Mouse (Mus musculus) CH12.LX (cell line): ENCODE measurements around the gene Tmem53. TPM values are rescaled to one million over a fixed set of nuclear protein-coding genes. Genes with fewer than 3 reads are reported as not detected.
A peak's percentile ranks its signal among the peaks of the same experiment; 100 is the strongest.

Experiments
- DNase-seq: peaks from one replicate; pipeline ENCODE4 v3.0.0-alpha.2; 2013; ENCODE audit errors: extremely low read depth
- H3K27ac ChIP-seq: 2 replicates; pipeline ENCODE4 v1.5.1; 2012; ENCODE audit warnings: low read depth, mild to moderate bottlenecking, control low read depth, moderate library complexity; ENCODE audit not compliant: insufficient read depth
- H3K27me3 ChIP-seq: replicated peaks from 2 replicates; pipeline ENCODE3; 2012; ENCODE audit warnings: inconsistent platforms
- H3K36me3 ChIP-seq, 2 experiments: replicated peaks in 1 of 2; 2 replicates each; pipeline versions ENCODE3 to v1.6.1; 2012; ENCODE audit warnings: inconsistent platforms in 1 of 2, low read length in 1 of 2, mild to moderate bottlenecking in 1 of 2, mixed read lengths in 1 of 2, moderate library complexity in 1 of 2; ENCODE audit not compliant: control insufficient read depth in 1 of 2, insufficient read depth in 1 of 2
- H3K4me1 ChIP-seq, 2 experiments: 2 replicates each; pipeline ENCODE4 v1.6.1; 2012; ENCODE audit warnings: inconsistent platforms in 1 of 2, moderate library complexity in 1 of 2; ENCODE audit not compliant: insufficient read depth in 2 of 2, control insufficient read depth in 1 of 2
- H3K4me2 ChIP-seq: 2 replicates; pipeline ENCODE4 v1.6.1; 2012; ENCODE audit warnings: low read depth, mild to moderate bottlenecking, control low read depth; ENCODE audit not compliant: poor library complexity, insufficient read depth, severe bottlenecking
- H3K4me3 ChIP-seq, 3 experiments: fragments of 150-350 bp in 1 of 3; sonication (generic) in 1 of 3; replicated peaks in 1 of 3; 2 replicates each; pipeline versions ENCODE3 to v1.5.1; 2011 to 2012; ENCODE audit warnings: low read depth in 2 of 3, low read length in 2 of 3, mild to moderate bottlenecking in 2 of 3, moderate library complexity in 2 of 3, control low read depth in 1 of 3, improper control_type of control experiment in 1 of 3, inconsistent platforms in 1 of 3, mixed read lengths in 1 of 3; ENCODE audit not compliant: poor library complexity in 1 of 3
- H3K79me2 ChIP-seq: replicated peaks from 2 replicates; pipeline ENCODE4 v1.6.1; 2012; ENCODE audit warnings: mild to moderate bottlenecking, moderate library complexity; ENCODE audit not compliant: control insufficient read depth, poor library complexity, insufficient read depth, severe bottlenecking; ENCODE audit errors: extremely low read depth
- H3K9ac ChIP-seq: 2 replicates; pipeline ENCODE4 v1.6.1; 2012; ENCODE audit warnings: low read depth, mild to moderate bottlenecking, control low read depth, moderate library complexity; ENCODE audit not compliant: insufficient read depth
- H3K9me3 ChIP-seq: replicated peaks from 2 replicates; pipeline ENCODE3; 2012; ENCODE audit warnings: low read length, inconsistent platforms, mixed read lengths
- BHLHE40 ChIP-seq: IDR thresholded peaks from 2 replicates; pipeline ENCODE4 v1.6.1; 2011; ENCODE audit warnings: mild to moderate bottlenecking, low read depth, low read length, improper control_type of control experiment
- CHD2 ChIP-seq: IDR thresholded peaks from 2 replicates; pipeline ENCODE4 v1.6.1; 2011; ENCODE audit warnings: low read length, improper control_type of control experiment
- CTCF ChIP-seq, 2 experiments: IDR thresholded peaks in 1 of 2; conservative IDR thresholded peaks in 1 of 2; 2 replicates each; pipeline ENCODE4 v1.5.1; 2011 to 2012; ENCODE audit warnings: low read depth in 2 of 2, low read length in 2 of 2, improper control_type of control experiment in 1 of 2, inconsistent platforms in 1 of 2, mild to moderate bottlenecking in 1 of 2, moderate library complexity in 1 of 2
- ETS1 ChIP-seq: conservative IDR thresholded peaks from 2 replicates; pipeline ENCODE4 v1.6.1; 2012; ENCODE audit warnings: low read depth, mild to moderate bottlenecking, inconsistent platforms, low read length, improper control_type of control experiment, moderate library complexity
- HCFC1 ChIP-seq: IDR thresholded peaks from 2 replicates; pipeline ENCODE4 v1.6.1; 2012; ENCODE audit warnings: low read depth, mild to moderate bottlenecking, inconsistent platforms, low read length, improper control_type of control experiment
- MAFK ChIP-seq: IDR thresholded peaks from 2 replicates; pipeline ENCODE4 v1.6.1; 2011; ENCODE audit warnings: low read length, improper control_type of control experiment; ENCODE audit not compliant: insufficient replicate concordance
- MAX ChIP-seq: IDR thresholded peaks from 2 replicates; pipeline ENCODE4 v1.6.1; 2011; ENCODE audit warnings: low read length, improper control_type of control experiment
- MAZ ChIP-seq: IDR thresholded peaks from 2 replicates; pipeline ENCODE4 v1.6.1; 2012; ENCODE audit warnings: low read depth, mild to moderate bottlenecking, inconsistent platforms, low read length, improper control_type of control experiment, moderate library complexity
- MEF2A ChIP-seq: IDR thresholded peaks from 2 replicates; pipeline ENCODE4 v1.6.1; 2014; ENCODE audit warnings: low read depth, mild to moderate bottlenecking, inconsistent platforms, low read length, improper control_type of control experiment, borderline replicate concordance
- NELFE ChIP-seq: IDR thresholded peaks from 2 replicates; pipeline ENCODE4 v1.6.1; 2011; ENCODE audit warnings: low read depth, low read length, improper control_type of control experiment
- PAX5 ChIP-seq: IDR thresholded peaks from 2 replicates; pipeline ENCODE4 v1.6.1; 2012; ENCODE audit warnings: low read length, inconsistent platforms, mixed read lengths
- POLR2AphosphoS2 ChIP-seq: IDR thresholded peaks from 2 replicates; pipeline ENCODE4 v1.6.1; 2011; ENCODE audit warnings: low read depth, low read length, improper control_type of control experiment
- RAD21 ChIP-seq: IDR thresholded peaks from 2 replicates; pipeline ENCODE4 v1.6.1; 2011; ENCODE audit warnings: low read depth, mild to moderate bottlenecking, low read length, improper control_type of control experiment, moderate library complexity
- RCOR1 ChIP-seq: conservative IDR thresholded peaks from 2 replicates; pipeline ENCODE4 v1.6.1; 2012; ENCODE audit warnings: low read depth, mild to moderate bottlenecking, inconsistent platforms, low read length, improper control_type of control experiment
- SIN3A ChIP-seq: IDR thresholded peaks from 2 replicates; pipeline ENCODE4 v1.6.1; 2012; ENCODE audit warnings: low read length, improper control_type of control experiment, inconsistent platforms
- SMC3 ChIP-seq: IDR thresholded peaks from 2 replicates; pipeline ENCODE4 v1.6.1; 2011; ENCODE audit warnings: low read depth, low read length, improper control_type of control experiment
- UBTF ChIP-seq: IDR thresholded peaks from 2 replicates; pipeline ENCODE4 v1.6.1; 2012; ENCODE audit warnings: low read depth, mild to moderate bottlenecking, inconsistent platforms, low read length, improper control_type of control experiment, moderate library complexity
- USF2 ChIP-seq: conservative IDR thresholded peaks from 2 replicates; pipeline ENCODE4 v1.6.1; 2011; ENCODE audit warnings: low read depth, low read length, improper control_type of control experiment
- ZC3H11A ChIP-seq: IDR thresholded peaks from 2 replicates; pipeline ENCODE4 v1.6.1; 2012; ENCODE audit warnings: low read depth, mild to moderate bottlenecking, inconsistent platforms, low read length, improper control_type of control experiment
- ZMIZ1 ChIP-seq: IDR thresholded peaks from 2 replicates; pipeline ENCODE4 v1.6.1; 2012; ENCODE audit warnings: low read depth, mild to moderate bottlenecking, inconsistent platforms, low read length, improper control_type of control experiment
- dilution Hi-C: fragments of 300-500 bp; cut with MboI; formaldehyde crosslinking; loops from 2 replicates; pipeline ENCODE4 v1.14.3; 2020; ENCODE audit warnings: low sequenced_read_pairs; ENCODE audit not compliant: extremely low pct_unique_long_range_greater_than_20kb, extremely low pct_ligation_motif_present
- in situ Hi-C: fragments of 300-500 bp; cut with MboI; formaldehyde crosslinking; loops from 3 replicates; pipeline ENCODE4 v1.14.3; 2019; ENCODE audit warnings: low sequenced_read_pairs, low pct_ligation_motif_present, low pct_unique_long_range_greater_than_20kb, mixed read lengths
- polyA plus RNA-seq: library from polyadenylated mRNA; unstranded; fragments of >175 nt; gene quantifications from 2 replicates; pipeline ENCODE4 v1.2.1, GENCODE M21; 2012; ENCODE audit warnings: low read depth; ENCODE audit not compliant: insufficient read length
- total RNA-seq, 2 experiments: library from RNA; depleted of rRNA; stranded (reverse); fragments of 300-350 nt in 1 of 2; fragments of >200 nt in 1 of 2; gene quantifications; 2 replicates each; pipeline ENCODE4 v1.2.3; 2012 to 2014

Tmem53 gene
- total and polyA plus RNA-seq, 3 experiments = 1.1 to 1.4 (median 1.2) TPM

DNA sequence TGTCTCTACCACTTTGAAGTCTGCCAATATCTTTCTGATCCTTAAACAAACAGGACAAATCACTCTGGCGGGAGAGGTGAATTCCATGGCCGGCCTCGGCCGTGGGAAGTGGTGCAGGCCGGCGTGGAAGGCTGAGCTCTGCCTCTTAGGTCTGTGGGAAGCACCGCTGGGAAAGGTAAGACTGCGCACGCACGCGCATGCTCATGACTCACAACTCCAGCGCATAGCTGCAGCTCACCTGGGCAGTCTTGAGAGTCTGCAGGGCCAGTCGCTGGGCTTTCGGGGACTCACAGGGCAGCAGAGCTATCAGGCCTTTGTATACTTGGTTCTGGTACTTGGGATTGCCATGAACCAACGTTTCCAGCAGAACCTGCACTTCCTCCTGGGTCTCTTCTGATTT, 22.2 kb upstream of the Tmem53 start:
- dilution Hi-C loops (no loop called here), in situ Hi-C loops (no loop called here)
- no peaks in the 10 kb centered on the region for H3K4me1 ChIP-seq
- TF ChIP-seq SMC3 (no peak), MAZ (no peak), ZC3H11A (no peak), ZMIZ1 (no peak), ETS1 (no peak), MAFK (no peak), MEF2A (no peak), UBTF (no peak), USF2 (no peak), RAD21 (no peak)
- no peak overlapping the region for H3K4me2 ChIP-seq
- no peak for DNase-seq
- H3K79me2 ChIP-seq = no peaks in the 10 kb centered on the region
- H3K4me3 ChIP-seq = no peak overlapping the region
- no peaks in the 10 kb centered on the region for H3K9me3 ChIP-seq
- no peak overlapping the region for H3K27ac ChIP-seq
- H3K27me3 ChIP-seq = peaks cover 19% of the 10 kb centered on the region
- no peaks in the 10 kb centered on the region for H3K36me3 ChIP-seq
- no peak overlapping the region for H3K9ac ChIP-seq

DNA sequence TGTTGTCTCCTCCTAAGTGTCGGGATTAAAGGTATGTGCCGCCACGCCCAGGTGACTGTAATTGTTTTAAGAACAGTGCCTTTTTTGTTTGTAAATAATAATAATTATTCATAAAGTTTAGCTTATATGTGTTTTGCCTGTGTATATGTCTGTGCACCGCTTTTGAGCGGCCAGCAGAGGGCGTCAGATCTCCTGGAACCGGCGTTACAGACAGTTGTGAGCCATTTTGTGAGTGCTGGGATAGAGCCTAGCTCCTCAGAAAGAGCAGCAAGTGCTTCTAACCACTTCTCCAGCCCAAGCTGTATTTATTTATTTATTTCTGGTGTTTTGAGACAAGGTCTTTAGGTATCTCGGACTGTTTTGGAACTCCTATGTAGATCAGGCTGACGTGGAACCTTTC, 21.4 kb upstream of the Tmem53 start:
- Histone ChIP-seq H3K9me3 (no peaks in the 10 kb centered on the region), H3K27me3 (peaks cover 20% of the 10 kb centered on the region), H3K79me2 (no peaks in the 10 kb centered on the region), H3K4me2 (no peak overlapping the region), H3K4me3 (no peak overlapping the region), H3K9ac (no peak overlapping the region)
- in situ Hi-C loops = no loop called here
- TF ChIP-seq RCOR1 = no peak
- no peak for TF ChIP-seq SIN3A
- TF ChIP-seq SMC3 = peak; percentile 58
- no peak for TF ChIP-seq PAX5
- TF ChIP-seq CTCF (conservative IDR thresholded peaks at IDR 0.05 in 1 of 2, IDR thresholded peaks at IDR 0.05 in 1 of 2; ENCODE audit: low read depth in 2 of 2, low read length in 2 of 2) = peak; percentile 31 to 73; a peak in 3 of 4 replicates
- TF ChIP-seq CHD2 = no peak
- peak; percentile 62 for TF ChIP-seq RAD21
- TF ChIP-seq, all 38 proteins: peak for 3
- no peak overlapping the region for H3K27ac ChIP-seq
- no peaks in the 10 kb centered on the region for H3K4me1 ChIP-seq
- H3K36me3 ChIP-seq = no peaks in the 10 kb centered on the region
- dilution Hi-C loops = no loop called here
- no peak for DNase-seq

DNA sequence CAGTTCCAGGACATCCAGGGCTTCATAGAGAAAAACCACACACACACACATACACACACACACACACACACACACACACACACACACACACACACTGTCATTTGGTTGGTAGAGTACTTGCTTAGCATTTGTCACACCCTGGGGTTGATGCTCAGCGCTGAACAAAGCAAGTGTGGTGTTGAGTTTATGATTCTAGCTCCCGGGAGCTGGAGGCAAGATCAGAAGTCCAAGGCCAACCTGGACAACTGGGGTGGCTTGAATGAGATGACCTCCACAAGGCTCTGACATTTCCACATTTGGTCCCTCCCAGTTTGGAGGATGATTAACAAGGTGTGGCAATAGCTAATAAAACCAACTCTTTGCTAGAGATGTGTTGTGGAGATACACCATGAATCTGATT, 20.5 kb upstream of the Tmem53 start:
- H3K9me3 ChIP-seq = peaks cover 3% of the 10 kb centered on the region
- no peak overlapping the region for H3K27ac ChIP-seq
- H3K4me3 ChIP-seq = no peak overlapping the region
- TF ChIP-seq HCFC1 (no peak), POLR2AphosphoS2 (no peak), BHLHE40 (no peak), PAX5 (no peak), MAX (no peak), NELFE (no peak), CHD2 (no peak), USF2 (no peak), SMC3 (no peak), MAZ (no peak)
- H3K27me3 ChIP-seq = peaks cover 23% of the 10 kb centered on the region
- H3K79me2 ChIP-seq = no peaks in the 10 kb centered on the region
- no peaks in the 10 kb centered on the region for H3K36me3 ChIP-seq
- H3K9ac ChIP-seq = no peak overlapping the region
- H3K4me2 ChIP-seq = no peak overlapping the region
- no peak for DNase-seq
- H3K4me1 ChIP-seq = no peaks in the 10 kb centered on the region
- in situ Hi-C loops (no loop called here), dilution Hi-C loops (no loop called here)
